Mouse (Mus musculus): Measurements from ENCODE around the gene Nup62. TPM values are rescaled to one million over a fixed set of nuclear protein-coding genes. Genes with fewer than 3 reads are reported as not detected.
"Not testable (repeated sequence)": the region's sequence is repeated elsewhere in the genome, so short reads cannot be mapped to it uniquely, and the experiment has no call there.

The Nup62 gene
- polyA plus RNA-seq, 1 experiment from 2014 or later = 51.0 TPM

DNA sequence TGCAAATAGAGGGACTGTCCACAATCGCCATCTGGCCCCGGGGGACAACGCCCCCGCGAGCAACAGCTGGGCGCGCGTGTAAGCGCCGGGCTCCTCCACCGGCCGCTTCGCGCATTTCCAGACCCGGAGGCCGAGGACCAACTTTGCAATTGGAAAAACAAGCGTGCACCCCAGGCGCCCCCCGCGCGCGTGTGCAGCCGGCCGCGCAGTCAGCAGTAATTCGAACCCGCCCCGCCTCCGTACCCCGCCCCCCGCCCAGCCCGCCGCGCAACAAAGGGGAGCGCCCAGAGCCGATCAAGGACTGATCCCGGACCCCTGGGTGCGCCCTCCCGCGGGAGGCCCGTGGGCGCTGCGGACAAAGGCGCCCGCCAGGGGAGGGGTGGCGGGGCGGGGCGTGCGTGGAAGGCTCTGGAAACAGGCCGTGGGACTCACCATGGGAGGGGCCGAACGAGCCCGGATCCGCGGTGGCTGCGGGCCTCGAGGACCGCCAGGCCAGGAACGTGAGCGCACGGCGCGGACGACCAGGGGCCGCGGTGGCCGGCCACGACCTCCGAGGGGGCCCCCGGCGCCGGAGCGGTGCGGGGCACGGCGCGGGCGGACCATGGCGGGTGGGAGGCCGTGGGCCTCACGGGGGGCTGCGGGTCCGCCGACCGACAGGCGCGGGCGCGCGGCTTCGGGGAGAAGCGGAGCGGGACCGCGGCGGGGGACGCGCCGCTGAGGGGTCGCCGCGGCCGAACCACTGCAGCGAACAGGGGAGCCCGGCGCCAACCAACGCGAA is 53.2 kb downstream of the Nup62 start:
- H3K9me3 ChIP-seq = no peaks in the 10 kb centered on the region
- ATAC-seq (ENCODE audit: low read depth) = peak; percentile 48
- H3K36me3 ChIP-seq = peaks cover 29% of the 10 kb centered on the region
- peak overlapping the region; percentile 97 for H3K4me3 ChIP-seq
- peak overlapping the region; percentile 99 for H3K9ac ChIP-seq
- H3K4me1 ChIP-seq (replicated peaks) = peaks cover 54% of the 10 kb centered on the region
- WGBS = under 1% methylated on average over 106 of the region's 108 CpGs
- H3K27me3 ChIP-seq = no peaks in the 10 kb centered on the region
- peak overlapping the region; percentile 100 for H3K27ac ChIP-seq (replicated peaks)
- H3K4me2 ChIP-seq = peak overlapping the region; percentile 99

DNA sequence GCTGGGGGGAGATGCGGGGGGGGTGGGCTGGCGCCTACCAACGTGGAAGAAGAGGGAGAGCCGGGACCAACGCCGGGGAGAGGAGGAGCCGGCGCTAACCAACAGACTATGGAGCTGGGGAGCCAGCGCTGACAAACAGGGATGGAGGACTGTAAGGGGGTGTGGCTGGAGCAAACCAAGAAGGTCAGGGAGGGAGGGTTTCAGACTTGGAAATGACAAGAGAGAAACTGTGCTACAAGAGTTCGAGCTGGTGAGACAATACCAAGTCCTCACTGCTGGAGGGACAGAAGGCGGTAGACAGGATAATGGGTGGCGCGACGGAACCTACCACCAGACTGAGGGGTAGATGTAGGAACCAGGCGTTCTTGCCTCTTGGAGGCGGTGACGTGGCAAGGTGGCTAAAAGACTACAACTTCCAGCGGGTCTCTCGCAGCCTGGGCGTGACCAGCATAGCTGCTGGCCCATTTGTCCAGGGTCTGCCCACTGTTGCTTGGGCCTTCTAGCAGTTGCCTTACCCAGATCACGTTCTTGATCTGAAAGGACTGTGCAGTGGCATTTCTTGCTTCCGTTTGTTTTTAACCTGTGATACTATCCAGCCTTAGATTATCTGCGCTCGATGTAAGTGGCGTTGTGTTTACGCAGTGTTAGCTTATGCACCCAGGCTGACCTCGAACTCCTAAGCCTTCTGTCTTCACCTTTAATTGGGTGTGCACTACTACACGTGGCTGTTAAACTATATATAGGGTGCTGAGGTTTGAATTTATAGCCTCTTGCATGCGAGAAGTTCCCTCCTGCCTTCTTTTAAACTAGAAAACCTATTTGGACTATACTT is 54.0 kb downstream of the Nup62 start, which contains the start of gene Ptov1:
TSS of gene Ptov1 (minus strand) at position 92 of the 832 bp plus-strand sequence.
- Histone ChIP-seq H3K36me3 (peaks cover 21% of the 10 kb centered on the region), H3K9ac (peak within 1 kb of the TSS; percentile 99), H3K4me1 (replicated peaks) (peaks cover 46% of the 10 kb centered on the region), H3K4me3 (peak within 1 kb of the TSS; percentile 97), H3K9me3 (no peaks in the 10 kb centered on the region), H3K4me2 (peak within 1 kb of the TSS; percentile 99), H3K27me3 (no peaks in the 10 kb centered on the region), H3K27ac (replicated peaks) (peak within 1 kb of the TSS; percentile 100)
- WGBS = 11% methylated on average over 29 of the region's 29 CpGs
- ATAC-seq (ENCODE audit: low read depth) = peak; percentile 96

DNA sequence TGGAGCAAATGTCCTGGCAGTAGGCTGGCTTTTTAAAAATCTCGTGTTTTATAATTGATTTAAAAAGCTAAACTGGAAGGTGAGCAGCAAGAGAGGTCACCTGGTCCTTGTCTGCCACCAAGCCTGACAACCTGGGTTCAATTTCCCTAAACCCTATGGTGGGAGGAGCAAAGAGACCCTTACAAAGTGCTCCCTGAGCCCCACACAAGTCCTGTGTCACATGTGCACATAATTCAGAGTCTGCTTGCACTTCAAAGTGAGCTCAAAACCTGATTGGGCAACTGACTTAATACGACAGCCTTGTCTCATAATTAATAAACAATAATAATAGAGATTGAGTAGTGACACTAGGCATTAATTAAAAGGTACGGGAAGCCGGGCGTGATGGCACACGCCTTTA is 54.7 kb downstream of the Nup62 start:
- Histone ChIP-seq H3K4me3 (peak overlapping the region; percentile 97), H3K9ac (peak overlapping the region; percentile 99), H3K4me2 (peak overlapping the region; percentile 99), H3K27me3 (no peaks in the 10 kb centered on the region), H3K27ac (replicated peaks) (peak overlapping the region; percentile 100), H3K36me3 (peaks cover 17% of the 10 kb centered on the region), H3K9me3 (no peaks in the 10 kb centered on the region), H3K4me1 (replicated peaks) (peaks cover 39% of the 10 kb centered on the region)
- WGBS = 86% methylated on average over 6 of the region's 6 CpGs
- ATAC-seq (ENCODE audit: low read depth) = no peak

DNA sequence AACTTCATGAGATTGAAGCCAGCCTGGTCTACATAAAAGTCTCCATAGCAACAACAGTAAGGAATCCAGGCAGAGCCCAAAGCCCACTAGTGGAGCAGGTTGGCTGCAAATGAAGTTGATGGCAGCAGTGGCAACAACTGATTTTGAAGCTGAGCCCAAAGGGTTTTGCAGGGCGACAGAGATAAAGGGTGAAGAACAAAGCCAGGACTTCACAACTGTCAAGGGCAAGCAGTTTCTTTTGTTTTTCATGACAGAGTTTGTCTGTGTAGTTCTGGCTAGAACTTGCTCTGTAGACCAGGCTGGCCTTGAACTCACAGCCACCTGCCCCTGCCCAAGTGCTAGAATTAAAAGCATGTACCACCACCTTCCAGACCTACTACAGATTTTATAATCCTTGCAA is 55.3 kb downstream of the Nup62 start:
- H3K4me3 ChIP-seq = no peak overlapping the region
- no peak overlapping the region for H3K4me2 ChIP-seq
- 35% methylated on average over 1 of the region's 1 CpGs for WGBS
- H3K9ac ChIP-seq = no peak overlapping the region
- H3K27ac ChIP-seq (replicated peaks) = no peak overlapping the region
- peaks cover 17% of the 10 kb centered on the region for H3K36me3 ChIP-seq
- no peak for ATAC-seq (ENCODE audit: low read depth)
- no peaks in the 10 kb centered on the region for H3K9me3 ChIP-seq
- no peaks in the 10 kb centered on the region for H3K27me3 ChIP-seq
- H3K4me1 ChIP-seq (replicated peaks) = peaks cover 33% of the 10 kb centered on the region

DNA sequence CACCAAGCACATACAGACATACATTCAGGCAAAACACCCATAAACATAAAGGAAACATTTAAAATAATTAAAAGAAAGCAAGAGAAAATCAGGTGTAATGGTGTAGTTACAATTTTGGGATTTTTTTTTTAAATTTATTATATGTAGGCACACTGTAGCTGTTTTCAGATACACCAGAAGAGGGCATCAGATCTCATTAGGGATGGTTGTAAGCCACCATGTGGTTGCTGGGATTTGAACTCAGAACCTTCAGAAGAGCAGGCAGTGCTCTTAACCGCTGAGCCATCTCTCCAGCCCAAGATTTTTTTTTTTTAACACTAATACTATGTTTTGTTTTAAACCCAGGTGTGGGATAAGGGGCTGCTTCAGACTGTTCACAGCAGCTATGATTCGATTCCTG is 55.9 kb downstream of the Nup62 start:
- not testable (repeated sequence) for H3K27ac ChIP-seq (replicated peaks); H3K9me3 ChIP-seq; ATAC-seq (ENCODE audit: low read depth); H3K9ac ChIP-seq; H3K4me2 ChIP-seq; H3K27me3 ChIP-seq; H3K4me3 ChIP-seq
- Histone ChIP-seq H3K4me1 (replicated peaks) (peaks cover 27% of the 10 kb centered on the region), H3K36me3 (peaks cover 17% of the 10 kb centered on the region)
- WGBS = 83% methylated on average over 2 of the region's 2 CpGs

DNA sequence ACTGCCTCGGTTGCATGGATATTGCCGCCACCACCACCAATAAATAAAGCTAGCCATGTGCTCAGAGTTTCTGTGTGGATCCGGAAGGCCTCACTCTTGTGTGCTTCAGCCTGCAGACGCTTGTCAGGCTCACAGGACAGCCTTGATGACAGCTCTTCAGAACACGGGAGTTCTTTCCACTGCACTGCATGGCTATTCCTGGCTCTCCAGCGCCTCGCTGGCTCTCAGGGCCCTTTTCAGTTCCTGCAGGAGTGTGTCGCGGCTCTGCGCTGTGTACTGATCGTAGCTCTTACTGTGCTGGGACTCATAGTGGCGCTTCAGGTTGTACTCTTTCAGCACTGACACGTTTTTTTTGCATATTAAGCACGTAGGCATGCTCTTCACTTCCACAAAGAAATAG is 61.9 kb downstream of the Nup62 start:
- ATAC-seq (ENCODE audit: low read depth) = no peak

More for the DNA sequence above, 61.9 kb downstream of the Nup62 start:
- Histone ChIP-seq H3K9me3 (no peaks in the 10 kb centered on the region), H3K4me3 (no peak overlapping the region), H3K4me2 (no peak overlapping the region), H3K27me3 (no peaks in the 10 kb centered on the region), H3K4me1 (replicated peaks) (no peaks in the 10 kb centered on the region), H3K27ac (replicated peaks) (no peak overlapping the region), H3K9ac (no peak overlapping the region), H3K36me3 (peaks cover 76% of the 10 kb centered on the region)
- 87% methylated on average over 14 of the region's 14 CpGs for WGBS

MicroRNAs within 50 kb of the gene (microRNA counts, 519-probe panel; counts per million panel counts)
- microRNA mmu-miR-707 = not detected

Small RNA genes lying within 50 kb of the gene (microRNA-seq; reads per million reads assigned to microRNA genes)
- not detected for gene Mir707

Other genes starting within 250 kb of the Nup62 start
- gene Napsa, start 243.7 kb upstream of the Nup62 start, polyA plus RNA-seq (2015; fragmentation: Nextera tagmentation; extraction: Ambion mirVana) = 1.2 and 1.6 TPM in 2 replicates
- 4.7 and 5.2 TPM in 2 replicates for gene Kcnc3, start 225.4 kb upstream of the Nup62 start, polyA plus RNA-seq (2015; fragmentation: Nextera tagmentation; extraction: Ambion mirVana)
- 1.9 and 2.6 TPM in 2 replicates for gene Myh14, start 145.2 kb upstream of the Nup62 start, polyA plus RNA-seq (2015; fragmentation: Nextera tagmentation; extraction: Ambion mirVana)
- not detected in 2 replicates for gene Izumo2, start 107.3 kb upstream of the Nup62 start, polyA plus RNA-seq (2015; fragmentation: Nextera tagmentation; extraction: Ambion mirVana)
- gene Vrk3, start 67.7 kb upstream of the Nup62 start, polyA plus RNA-seq (2015; fragmentation: Nextera tagmentation; extraction: Ambion mirVana) = 25.1 and 30.5 TPM in 2 replicates
- gene Zfp473, start 65.0 kb upstream of the Nup62 start, polyA plus RNA-seq (2015; fragmentation: Nextera tagmentation; extraction: Ambion mirVana) = 1.2 and 1.3 TPM in 2 replicates
- gene Il4i1, start 299 bp downstream of the Nup62 start, polyA plus RNA-seq (2015; fragmentation: Nextera tagmentation; extraction: Ambion mirVana) = 1.1 and 2.0 TPM in 2 replicates
- 4.1 and 4.8 TPM in 2 replicates for gene Atf5, start 570 bp downstream of the Nup62 start, polyA plus RNA-seq (2015; fragmentation: Nextera tagmentation; extraction: Ambion mirVana)
- gene Akt1s1, start 32.9 kb downstream of the Nup62 start, polyA plus RNA-seq (2015; fragmentation: Nextera tagmentation; extraction: Ambion mirVana) = 89.7 and 99.0 TPM in 2 replicates
- 94.0 and 101 TPM in 2 replicates for gene Tbc1d17, start 33.0 kb downstream of the Nup62 start, polyA plus RNA-seq (2015; fragmentation: Nextera tagmentation; extraction: Ambion mirVana)
- 30.2 and 31.6 TPM in 2 replicates for gene Pnkp, start 41.1 kb downstream of the Nup62 start, polyA plus RNA-seq (2015; fragmentation: Nextera tagmentation; extraction: Ambion mirVana)
- 471 and 515 TPM in 2 replicates for gene Ptov1, start 53.7 kb downstream of the Nup62 start, polyA plus RNA-seq (2015; fragmentation: Nextera tagmentation; extraction: Ambion mirVana)
- 134 and 138 TPM in 2 replicates for gene Med25, start 76.6 kb downstream of the Nup62 start, polyA plus RNA-seq (2015; fragmentation: Nextera tagmentation; extraction: Ambion mirVana)
- gene Fuz, start 80.0 kb downstream of the Nup62 start, polyA plus RNA-seq (2015; fragmentation: Nextera tagmentation; extraction: Ambion mirVana) = 14.9 and 17.9 TPM in 2 replicates
- gene Ap2a1, start 113.4 kb downstream of the Nup62 start, polyA plus RNA-seq (2015; fragmentation: Nextera tagmentation; extraction: Ambion mirVana) = 115 and 116 TPM in 2 replicates
- gene Tsks, start 127.1 kb downstream of the Nup62 start, polyA plus RNA-seq (2015; fragmentation: Nextera tagmentation; extraction: Ambion mirVana) = 0.22 TPM in 1 of 2 replicates, not detected in the other
- gene Cpt1c, start 158.8 kb downstream of the Nup62 start, polyA plus RNA-seq (2015; fragmentation: Nextera tagmentation; extraction: Ambion mirVana) = 47.3 and 54.9 TPM in 2 replicates
- 612 and 623 TPM in 2 replicates for gene Prmt1, start 170.5 kb downstream of the Nup62 start, polyA plus RNA-seq (2015; fragmentation: Nextera tagmentation; extraction: Ambion mirVana)
- gene Irf3, start 181.6 kb downstream of the Nup62 start, polyA plus RNA-seq (2015; fragmentation: Nextera tagmentation; extraction: Ambion mirVana) = 60.3 and 67.3 TPM in 2 replicates
- gene Bcl2l12, start 182.6 kb downstream of the Nup62 start, polyA plus RNA-seq (2015; fragmentation: Nextera tagmentation; extraction: Ambion mirVana) = 17.3 and 17.4 TPM in 2 replicates
- gene Scaf1, start 200.3 kb downstream of the Nup62 start, polyA plus RNA-seq (2015; fragmentation: Nextera tagmentation; extraction: Ambion mirVana) = 46.2 and 47.2 TPM in 2 replicates
- gene Rras, start 201.9 kb downstream of the Nup62 start, polyA plus RNA-seq (2015; fragmentation: Nextera tagmentation; extraction: Ambion mirVana) = 15.0 and 16.5 TPM in 2 replicates
- gene Prr12, start 236.8 kb downstream of the Nup62 start, polyA plus RNA-seq (2015; fragmentation: Nextera tagmentation; extraction: Ambion mirVana) = 12.3 and 15.1 TPM in 2 replicates
- 58.9 and 65.6 TPM in 2 replicates for gene Nosip, start 246.3 kb downstream of the Nup62 start, polyA plus RNA-seq (2015; fragmentation: Nextera tagmentation; extraction: Ambion mirVana)
- gene Prrg2, start 246.6 kb downstream of the Nup62 start, polyA plus RNA-seq (2015; fragmentation: Nextera tagmentation; extraction: Ambion mirVana) = 16.8 and 17.2 TPM in 2 replicates